Mouse (Mus musculus) kidney, embryonic 16.5 days (tissue): ENCODE results near the gene Fry. TPM values are rescaled to one million over a fixed set of nuclear protein-coding genes. Genes with fewer than 3 reads are reported as not detected.
A peak's percentile ranks its signal among the peaks of the same experiment; 100 is the strongest.

ENCODE experiments used
- ATAC-seq: fragments of 200-750 bp; cut with Nextera tagmentation; 2 replicates; pipeline ENCODE4 v1.8.0; 2017; ENCODE audit warnings: moderate TSS enrichment; ENCODE audit not compliant: low FRiP score, low TSS enrichment
- H3K27ac ChIP-seq: fragments of 300-500 bp; sonication (generic); 2 replicates; pipeline ENCODE4 v1.5.1; 2014; ENCODE audit warnings: low read length
- H3K27me3 ChIP-seq: fragments of 300-500 bp; sonication (generic); 2 replicates; pipeline ENCODE4 v1.6.1; 2014; ENCODE audit warnings: low read length, control low read depth, mixed read lengths; ENCODE audit not compliant: insufficient read depth
- H3K36me3 ChIP-seq: fragments of 300-500 bp; sonication (generic); 2 replicates; pipeline ENCODE4 v1.6.1; 2014; ENCODE audit warnings: low read length, control low read depth, mixed read lengths; ENCODE audit not compliant: insufficient read depth
- H3K4me1 ChIP-seq: fragments of 300-500 bp; sonication (generic); 2 replicates; pipeline ENCODE4 v1.6.1; 2014; ENCODE audit warnings: low read length, control low read depth, mixed read lengths; ENCODE audit not compliant: insufficient read depth
- H3K4me2 ChIP-seq: fragments of 300-500 bp; sonication (generic); replicated peaks from 2 replicates; pipeline ENCODE4 v1.6.1; 2014; ENCODE audit warnings: low read depth, low read length
- H3K4me3 ChIP-seq: fragments of 300-500 bp; sonication (generic); 2 replicates; pipeline ENCODE4 v1.5.1; 2014; ENCODE audit warnings: mild to moderate bottlenecking, low read length
- H3K9ac ChIP-seq: fragments of 300-500 bp; sonication (generic); replicated peaks from 2 replicates; pipeline ENCODE4 v1.6.1; 2014; ENCODE audit warnings: low read length
- H3K9me3 ChIP-seq: fragments of 300-500 bp; sonication (generic); 2 replicates; pipeline ENCODE4 v1.6.1; 2016; ENCODE audit warnings: low read length, control low read depth
- WGBS: fragments of 180-500 bp; shearing (Covaris S2); extraction: QIAGEN DNeasy Blood & Tissue Kit; methylation state at CpG from one replicate; pipeline ENCODE4 v1.1.7; 2014; 5-methylcytosine and 5-hydroxymethylcytosine counted together
- polyA plus RNA-seq: library from polyadenylated mRNA; unstranded; fragments of >200 nt; fragmentation: Nextera tagmentation; extraction: Ambion mirVana; gene quantifications from 2 replicates; pipeline ENCODE4 v1.2.1, GENCODE M21; 2015

Gene Fry
- polyA plus RNA-seq, 1 experiment from 2014 or later: 5.7 TPM

- H3K9ac ChIP-seq: no peak overlapping the region
- no peak overlapping the region for H3K4me3 ChIP-seq
- ATAC-seq: no peak
- H3K27me3 ChIP-seq: no peaks in the 10 kb centered on the region
- no peak overlapping the region for H3K27ac ChIP-seq
- no peaks in the 10 kb centered on the region for H3K9me3 ChIP-seq
- WGBS: 91% methylated on average over 4 of the region's 4 CpGs
- no peaks in the 10 kb centered on the region for H3K4me1 ChIP-seq
- no peaks in the 10 kb centered on the region for H3K36me3 ChIP-seq
- H3K4me2 ChIP-seq: no peak overlapping the region
These were observed 28.2 kb downstream of the Fry start for GRCm38 (mm10) chr5:150146612-150147011.

- H3K4me2 ChIP-seq: no peak overlapping the region
- no peak for ATAC-seq
- no peak overlapping the region for H3K9ac ChIP-seq
- H3K27ac ChIP-seq: no peak overlapping the region
- no peak overlapping the region for H3K4me3 ChIP-seq
- no peaks in the 10 kb centered on the region for H3K27me3 ChIP-seq
- H3K9me3 ChIP-seq: no peaks in the 10 kb centered on the region
- peaks cover 7% of the 10 kb centered on the region for H3K4me1 ChIP-seq
- no peaks in the 10 kb centered on the region for H3K36me3 ChIP-seq
- 73% methylated on average over 11 of the region's 11 CpGs for WGBS
These were observed 31.3 kb downstream of the Fry start for GRCm38 (mm10) chr5:150149725-150150124.

- Histone ChIP-seq H3K4me3 (no peak overlapping the region), H3K9me3 (no peaks in the 10 kb centered on the region), H3K4me1 (peaks cover 7% of the 10 kb centered on the region), H3K4me2 (no peak overlapping the region), H3K36me3 (no peaks in the 10 kb centered on the region), H3K27ac (no peak overlapping the region), H3K9ac (no peak overlapping the region), H3K27me3 (no peaks in the 10 kb centered on the region)
- 83% methylated on average over 4 of the region's 4 CpGs for WGBS
- ATAC-seq: no peak
These were observed 32.5 kb downstream of the Fry start for GRCm38 (mm10) chr5:150150986-150151385.

- no peak overlapping the region for H3K27ac ChIP-seq
These were observed 33.8 kb downstream of the Fry start for GRCm38 (mm10) chr5:150152071-150152879.

GRCm38 (mm10) chr5:150152880-150153281 is 34.4 kb downstream of the Fry start:
- ATAC-seq: no peak
- 65% methylated on average over 10 of the region's 10 CpGs for WGBS

More at GRCm38 (mm10) chr5:150152071-150152879, 33.8 kb downstream of the Fry start:
- H3K4me1 ChIP-seq: peaks cover 7% of the 10 kb centered on the region
- H3K27me3 ChIP-seq: no peaks in the 10 kb centered on the region
- peak overlapping the region; percentile 29; the same call in 1 of the 2 replicates for H3K4me2 ChIP-seq
- peak; percentile 87 for ATAC-seq
- H3K36me3 ChIP-seq: no peaks in the 10 kb centered on the region
- no peak overlapping the region for H3K9ac ChIP-seq
- WGBS: 33% methylated on average over 22 of the region's 22 CpGs
- no peaks in the 10 kb centered on the region for H3K9me3 ChIP-seq
- H3K4me3 ChIP-seq: no peak overlapping the region

GRCm38 (mm10) chr5:150155388-150155787 is 36.9 kb downstream of the Fry start:
- Histone ChIP-seq H3K4me1 (peaks cover 20% of the 10 kb centered on the region), H3K36me3 (no peaks in the 10 kb centered on the region), H3K4me2 (no peak overlapping the region), H3K27ac (no peak overlapping the region), H3K4me3 (no peak overlapping the region), H3K9me3 (no peaks in the 10 kb centered on the region), H3K9ac (no peak overlapping the region), H3K27me3 (no peaks in the 10 kb centered on the region)
- no peak for ATAC-seq
- 83% methylated on average over 8 of the region's 8 CpGs for WGBS

More at GRCm38 (mm10) chr5:150152880-150153281, 34.4 kb downstream of the Fry start:
- Histone ChIP-seq H3K27me3 (no peaks in the 10 kb centered on the region), H3K4me1 (peaks cover 7% of the 10 kb centered on the region), H3K9me3 (no peaks in the 10 kb centered on the region), H3K36me3 (no peaks in the 10 kb centered on the region), H3K4me2 (no peak overlapping the region), H3K27ac (no peak overlapping the region), H3K9ac (no peak overlapping the region), H3K4me3 (no peak overlapping the region)

GRCm38 (mm10) chr5:150156063-150156786 is 37.8 kb downstream of the Fry start:
- Histone ChIP-seq H3K9ac (no peak overlapping the region), H3K4me1 (peaks cover 20% of the 10 kb centered on the region), H3K4me2 (no peak overlapping the region), H3K27me3 (no peaks in the 10 kb centered on the region), H3K4me3 (no peak overlapping the region), H3K36me3 (no peaks in the 10 kb centered on the region), H3K9me3 (no peaks in the 10 kb centered on the region), H3K27ac (no peak overlapping the region)
- WGBS: 88% methylated on average over 16 of the region's 16 CpGs
- ATAC-seq: no peak

- H3K4me1 ChIP-seq: peaks cover 14% of the 10 kb centered on the region
- H3K36me3 ChIP-seq: no peaks in the 10 kb centered on the region
- H3K27me3 ChIP-seq: no peaks in the 10 kb centered on the region
- no peak overlapping the region for H3K9ac ChIP-seq
- 34% methylated on average over 6 of the region's 6 CpGs for WGBS
- no peak overlapping the region for H3K4me3 ChIP-seq
- no peaks in the 10 kb centered on the region for H3K9me3 ChIP-seq
- H3K27ac ChIP-seq: no peak overlapping the region
- ATAC-seq: no peak
- H3K4me2 ChIP-seq: no peak overlapping the region
These were observed 39.2 kb downstream of the Fry start for GRCm38 (mm10) chr5:150157682-150158081.

- no peak overlapping the region for H3K27ac ChIP-seq
- 20% methylated on average over 5 of the region's 5 CpGs for WGBS
These were observed 40.7 kb downstream of the Fry start for GRCm38 (mm10) chr5:150159151-150159550.

GRCm38 (mm10) chr5:150161193-150161592 is 42.7 kb downstream of the Fry start:
- WGBS: 82% methylated on average over 6 of the region's 6 CpGs
- no peak for ATAC-seq
- H3K9ac ChIP-seq: no peak overlapping the region
- H3K4me3 ChIP-seq: no peak overlapping the region
- H3K27ac ChIP-seq: no peak overlapping the region
- no peak overlapping the region for H3K4me2 ChIP-seq
- H3K36me3 ChIP-seq: no peaks in the 10 kb centered on the region
- H3K9me3 ChIP-seq: no peaks in the 10 kb centered on the region
- peaks cover 13% of the 10 kb centered on the region for H3K4me1 ChIP-seq
- no peaks in the 10 kb centered on the region for H3K27me3 ChIP-seq

More at GRCm38 (mm10) chr5:150159151-150159550, 40.7 kb downstream of the Fry start:
- H3K36me3 ChIP-seq: no peaks in the 10 kb centered on the region
- H3K9ac ChIP-seq: no peak overlapping the region
- no peaks in the 10 kb centered on the region for H3K27me3 ChIP-seq
- no peaks in the 10 kb centered on the region for H3K9me3 ChIP-seq
- H3K4me2 ChIP-seq: no peak overlapping the region
- peaks cover 13% of the 10 kb centered on the region for H3K4me1 ChIP-seq
- ATAC-seq: 0 out of 2 replicates have a peak, but pooled peaks have one; percentile 29
- H3K4me3 ChIP-seq: no peak overlapping the region
